ENCODE assay signal across 35 mouse cellular contexts in genomic region chr6:38124882-38125281, GRCm38 (mm10). TPM values are rescaled to one million over a fixed set of nuclear protein-coding genes. Genes with fewer than 3 reads are reported as not detected.
DNase-seq lines count a peak whose midpoint lies in the region; ATAC-seq and TF ChIP-seq lines count a peak whose summit lies in the region.
"Had no signal": no experiment of that assay in that cellular context is flagged by ENCODE, and none has a peak within 500 bp of the region (broad histone marks: within the 10 kb centered on the region; RNA-seq: fewer than 3 reads in every experiment).

No protein-coding gene starts in this region.

- H3K27me3 ChIP-seq in kidney, embryonic 16.5 days (ENCODE audit: insufficient read depth, low read length) = no peaks in the 10 kb centered on the region
- H3K27me3 ChIP-seq in limb, embryonic 12.5 days = no peaks in the 10 kb centered on the region
- H3K27me3 ChIP-seq in limb, embryonic 10.5 days (ENCODE audit: low read depth, poor library complexity, severe bottlenecking) = no peaks in the 10 kb centered on the region
- no peaks in the 10 kb centered on the region for H3K27me3 ChIP-seq in embryonic facial prominence, embryonic 15.5 days
- H3K27me3 ChIP-seq: CH12.LX; hindbrain, embryonic 12.5 days; hindbrain, embryonic 15.5 days; Patski had no signal

- WGBS in kidney, embryonic 16.5 days = 96% methylated on average over 5 of the region's 5 CpGs
- WGBS in limb, embryonic 12.5 days = 93% methylated on average over 5 of the region's 5 CpGs
- WGBS in limb, embryonic 10.5 days = 94% methylated on average over 5 of the region's 5 CpGs
- WGBS in embryonic facial prominence, embryonic 15.5 days = 94% methylated on average over 5 of the region's 5 CpGs

- peaks cover 31% of the 10 kb centered on the region for H3K4me1 ChIP-seq in kidney, embryonic 16.5 days (ENCODE audit: insufficient read depth, low read length)
- peaks cover 22% of the 10 kb centered on the region for H3K4me1 ChIP-seq in limb, embryonic 12.5 days (replicated peaks)
- 0 out of 2 replicates have a peak, but pooled peaks cover 10% of the 10 kb centered on the region for H3K4me1 ChIP-seq in limb, embryonic 10.5 days
- no peaks in the 10 kb centered on the region for H3K4me1 ChIP-seq in embryonic facial prominence, embryonic 15.5 days
- H3K4me1 ChIP-seq: hindbrain, embryonic 15.5 days had no signal

- H3K9ac ChIP-seq in kidney, embryonic 16.5 days (replicated peaks; ENCODE audit: low read length) = no peak overlapping the region
- H3K9ac ChIP-seq in limb, embryonic 12.5 days (replicated peaks) = no peak overlapping the region
- no peak overlapping the region for H3K9ac ChIP-seq in embryonic facial prominence, embryonic 15.5 days
- H3K9ac ChIP-seq: forebrain, postnatal 0 days; hindbrain, embryonic 12.5 days; hindbrain, embryonic 15.5 days had no signal

- H3K9me3 ChIP-seq in kidney, embryonic 16.5 days (ENCODE audit: low read length) = peaks cover 4% of the 10 kb centered on the region
- peaks cover under 1% of the 10 kb centered on the region; the same call in 1 of the 2 replicates for H3K9me3 ChIP-seq in limb, embryonic 12.5 days
- no peaks in the 10 kb centered on the region for H3K9me3 ChIP-seq in limb, embryonic 10.5 days (replicated peaks)
- H3K9me3 ChIP-seq in embryonic facial prominence, embryonic 15.5 days (replicated peaks) = no peaks in the 10 kb centered on the region
- H3K9me3 ChIP-seq: G1E; hindbrain, embryonic 12.5 days; hindbrain, embryonic 15.5 days had no signal

- DNase-seq in kidney, adult 11 months = peak; percentile 51
- no peak for DNase-seq in kidney, postnatal 14 days
- no peak for DNase-seq in kidney, adult 18-20 months
- no peak for DNase-seq in limb, embryonic 10.5 days (ENCODE audit: low spot score)
- no peak for DNase-seq in left cerebral cortex, adult 2 months (ENCODE audit: extremely low spot score in 1 of 2, low spot score in 2 of 2)
- DNase-seq: adrenal gland, postnatal 14 days; B cell, adult 2 months; cerebellum, adult 11 months; cerebellum, adult 2 months; cerebellum, adult 9-11 months; cerebellum, postnatal 25 days; forebrain, postnatal 0 days; gastrocnemius, adult 2 months; gastrocnemius, postnatal 14 days; heart, adult 11 months had no signal

- H3K36me3 ChIP-seq in kidney, embryonic 16.5 days (ENCODE audit: insufficient read depth, low read length) = peaks cover 23% of the 10 kb centered on the region
- peaks cover 35% of the 10 kb centered on the region for H3K36me3 ChIP-seq in limb, embryonic 12.5 days
- peaks cover 50% of the 10 kb centered on the region for H3K36me3 ChIP-seq in limb, embryonic 10.5 days
- H3K36me3 ChIP-seq in embryonic facial prominence, embryonic 15.5 days = peaks cover 26% of the 10 kb centered on the region; the same call in 1 of the 2 replicates
- H3K36me3 ChIP-seq: G1E had no signal

- H3K4me2 ChIP-seq in kidney, embryonic 16.5 days (replicated peaks; ENCODE audit: low read depth, low read length) = no peak overlapping the region
- no peak overlapping the region for H3K4me2 ChIP-seq in limb, embryonic 12.5 days
- no peak overlapping the region for H3K4me2 ChIP-seq in embryonic facial prominence, embryonic 15.5 days (replicated peaks)
- H3K4me2 ChIP-seq: heart, embryonic 11.5 days; hindbrain, embryonic 12.5 days; hindbrain, embryonic 15.5 days had no signal

- no peak for TF ChIP-seq CTCF in left cerebral cortex, adult 2 months (IDR thresholded peaks at IDR 0.05)

- H3K4me3 ChIP-seq in kidney, embryonic 16.5 days (ENCODE audit: low read length) = no peak overlapping the region
- no peak overlapping the region for H3K4me3 ChIP-seq in limb, embryonic 12.5 days (replicated peaks)
- H3K4me3 ChIP-seq in limb, embryonic 10.5 days = no peak overlapping the region
- no peak overlapping the region for H3K4me3 ChIP-seq in embryonic facial prominence, embryonic 15.5 days (replicated peaks)
- H3K4me3 ChIP-seq in left cerebral cortex, adult 2 months = no peak overlapping the region
- H3K4me3 ChIP-seq: gastrocnemius, adult 2 months; hindbrain, embryonic 12.5 days; hindbrain, embryonic 15.5 days had no signal

- intact Hi-C loops in left cerebral cortex, adult 2 months (cut with DNase I) = no loop called here

- no peak for ATAC-seq in kidney, embryonic 16.5 days (ENCODE audit: low FRiP score, low TSS enrichment)
- ATAC-seq in limb, embryonic 12.5 days (ENCODE audit: insufficient number of reproducible peaks, insufficient read depth, low FRiP score, low TSS enrichment, low read depth) = no peak
- ATAC-seq in embryonic facial prominence, embryonic 15.5 days (ENCODE audit: insufficient number of reproducible peaks, low FRiP score, low TSS enrichment, low read depth) = no peak
- ATAC-seq: forebrain, embryonic 14.5 days; forebrain, postnatal 0 days; Patski had no signal

- peak overlapping the region; percentile 74 for H3K27ac ChIP-seq in kidney, embryonic 16.5 days (ENCODE audit: low read length)
- 0 out of 2 replicates have a peak overlapping the region, but pooled peaks have one; percentile 5 for H3K27ac ChIP-seq in limb, embryonic 12.5 days
- no peak overlapping the region for H3K27ac ChIP-seq in limb, embryonic 10.5 days
- peak overlapping the region; percentile 41; the same call in 1 of the 2 replicates for H3K27ac ChIP-seq in embryonic facial prominence, embryonic 15.5 days (replicated peaks)
- H3K27ac ChIP-seq in left cerebral cortex, adult 2 months = no peak overlapping the region
- H3K27ac ChIP-seq: gastrocnemius, adult 2 months; hindbrain, embryonic 12.5 days; hindbrain, embryonic 15.5 days had no signal

RNA-seq across cellular contexts. Expression of gene Atp6v0a4, which starts 0.5 kb away (rescaled TPM):
- polyA plus RNA-seq in kidney, embryonic 16.5 days (2015; fragmentation: Nextera tagmentation; extraction: Ambion mirVana) = 21.8 and 28.9 TPM in 2 replicates
- not detected in 2 replicates for polyA plus RNA-seq in limb, embryonic 12.5 days (2016; fragmentation: Nextera tagmentation; extraction: Ambion mirVana)
- polyA plus RNA-seq in limb, embryonic 10.5 days (2016; fragmentation: Nextera tagmentation; extraction: Ambion mirVana) = not detected in 2 replicates
- polyA plus RNA-seq in embryonic facial prominence, embryonic 15.5 days (2015; fragmentation: Nextera tagmentation; extraction: Ambion mirVana) = 7.3 and 7.8 TPM in 2 replicates
- 1 to 10 TPM; 2.0 to 2.3 TPM for total RNA-seq in left cerebral cortex, adult 2 months (2021)
- total RNA-seq: CH12.LX; G1E; hematopoietic stem cell, adult 5-6 weeks had no signal
- polyA plus RNA-seq: forebrain, embryonic 11.5 days; forebrain, embryonic 14.5 days; G1E had no signal

RNA-seq across cellular contexts. Expression of gene Tmem213, which starts 15.8 kb away (rescaled TPM):
- 69.8 and 72.7 TPM in 2 replicates for polyA plus RNA-seq in kidney, embryonic 16.5 days (2015; fragmentation: Nextera tagmentation; extraction: Ambion mirVana)
- polyA plus RNA-seq in limb, embryonic 12.5 days (2016; fragmentation: Nextera tagmentation; extraction: Ambion mirVana) = 0.71 and 0.73 TPM in 2 replicates
- polyA plus RNA-seq in limb, embryonic 10.5 days (2016; fragmentation: Nextera tagmentation; extraction: Ambion mirVana) = not detected in 2 replicates
- polyA plus RNA-seq in embryonic facial prominence, embryonic 15.5 days (2015; fragmentation: Nextera tagmentation; extraction: Ambion mirVana) = 6.9 and 8.5 TPM in 2 replicates
- not detected for total RNA-seq in left cerebral cortex, adult 2 months (2021)
- total RNA-seq: adrenal gland, adult 18-20 months; adrenal gland, postnatal 14 days; CH12.LX; common myeloid progenitor, adult 5-6 weeks; forebrain, postnatal 0 days; G1E; gastrocnemius, adult 2 months; gastrocnemius, postnatal 14 days; gastrocnemius, postnatal 4 days; heart, adult 8-10 months; heart, postnatal 25 days; hematopoietic stem cell, adult 5-6 weeks had no signal
- polyA plus RNA-seq: cerebellum, adult 2 months; forebrain, embryonic 11.5 days; forebrain, embryonic 14.5 days; forebrain, postnatal 0 days; frontal cortex, adult 2 months; G1E; heart, embryonic 11.5 days; heart, embryonic 14.5 days; heart, postnatal 0 days; hindbrain, embryonic 12.5 days; hindbrain, embryonic 15.5 days; Patski had no signal

Comparison
In these comparisons a context has a peak if more than half of its experiments do, and no peak if none do; other contexts are left out.
1. H3K27ac ChIP-seq: peak in kidney, embryonic 16.5 days (single experiment), limb, embryonic 12.5 days (single experiment) and embryonic facial prominence, embryonic 15.5 days (single experiment); none in limb, embryonic 10.5 days (single experiment) and left cerebral cortex, adult 2 months (single experiment).